In genomic region chr2:28362199-28362598, GRCm38 (mm10) we compare ENCODE assay signal across 21 mouse cellular contexts.
DNase-seq lines count a peak whose midpoint lies in the region; ATAC-seq and TF ChIP-seq lines count a peak whose summit lies in the region.
"Had no signal": no experiment of that assay in that cellular context is flagged by ENCODE, and none has a peak within 500 bp of the region (broad histone marks: within the 10 kb centered on the region; RNA-seq: fewer than 3 reads in every experiment).

No protein-coding gene starts in this region.

- no peak overlapping the region for H3K4me2 ChIP-seq in intestine, embryonic 14.5 days (ENCODE audit: low read length)
- H3K4me2 ChIP-seq in intestine, postnatal 0 days (replicated peaks; ENCODE audit: low read depth), result no peak overlapping the region
- no peak overlapping the region for H3K4me2 ChIP-seq in neural tube, embryonic 13.5 days
- no peak overlapping the region for H3K4me2 ChIP-seq in intestine, embryonic 16.5 days (ENCODE audit: low read depth, low read length)
- no peak overlapping the region for H3K4me2 ChIP-seq in stomach, embryonic 16.5 days (ENCODE audit: low read depth, low read length)
- H3K4me2 ChIP-seq: embryonic facial prominence, embryonic 12.5 days; forebrain, embryonic 12.5 days; hindbrain, embryonic 14.5 days had no signal

- H3K27me3 ChIP-seq in intestine, embryonic 14.5 days (replicated peaks; ENCODE audit: control insufficient read depth, insufficient read depth, low read length), result no peaks in the 10 kb centered on the region
- H3K27me3 ChIP-seq in intestine, postnatal 0 days (replicated peaks; ENCODE audit: control insufficient read depth, insufficient read depth, low read length), result no peaks in the 10 kb centered on the region
- H3K27me3 ChIP-seq in neural tube, embryonic 13.5 days, result no peaks in the 10 kb centered on the region
- H3K27me3 ChIP-seq in intestine, embryonic 16.5 days (replicated peaks; ENCODE audit: control insufficient read depth, insufficient read depth, low read length), result no peaks in the 10 kb centered on the region
- H3K27me3 ChIP-seq in stomach, embryonic 16.5 days (ENCODE audit: control insufficient read depth, insufficient read depth, low read length), result no peaks in the 10 kb centered on the region
- H3K27me3 ChIP-seq: embryonic facial prominence, embryonic 12.5 days; forebrain, embryonic 12.5 days had no signal

- peaks cover 21% of the 10 kb centered on the region for H3K4me1 ChIP-seq in intestine, embryonic 14.5 days (replicated peaks; ENCODE audit: control insufficient read depth, insufficient read depth, low read length)
- no peaks in the 10 kb centered on the region for H3K4me1 ChIP-seq in intestine, postnatal 0 days (replicated peaks; ENCODE audit: control insufficient read depth, insufficient read depth, low read length)
- H3K4me1 ChIP-seq in neural tube, embryonic 13.5 days (replicated peaks), result peaks cover 13% of the 10 kb centered on the region; the same call in 1 of the 2 replicates
- H3K4me1 ChIP-seq in intestine, embryonic 16.5 days (ENCODE audit: control insufficient read depth, insufficient read depth, low read length), result peaks cover 6% of the 10 kb centered on the region
- H3K4me1 ChIP-seq in stomach, embryonic 16.5 days (ENCODE audit: control insufficient read depth, insufficient read depth, low read length), result peaks cover 9% of the 10 kb centered on the region; the same call in 1 of the 2 replicates
- H3K4me1 ChIP-seq: embryonic facial prominence, embryonic 12.5 days; forebrain, embryonic 12.5 days; heart, embryonic 10.5 days had no signal

- H3K36me3 ChIP-seq in intestine, embryonic 14.5 days (ENCODE audit: control insufficient read depth, insufficient read depth, low read length), result no peaks in the 10 kb centered on the region
- no peaks in the 10 kb centered on the region for H3K36me3 ChIP-seq in intestine, postnatal 0 days (ENCODE audit: control insufficient read depth, insufficient read depth)
- H3K36me3 ChIP-seq in neural tube, embryonic 13.5 days, result no peaks in the 10 kb centered on the region
- H3K36me3 ChIP-seq in intestine, embryonic 16.5 days (ENCODE audit: control insufficient read depth, insufficient read depth, low read length), result no peaks in the 10 kb centered on the region
- H3K36me3 ChIP-seq in stomach, embryonic 16.5 days (ENCODE audit: control insufficient read depth, insufficient read depth, low read length), result no peaks in the 10 kb centered on the region
- H3K36me3 ChIP-seq: embryonic facial prominence, embryonic 12.5 days; forebrain, embryonic 12.5 days; heart, embryonic 10.5 days had no signal

- peak overlapping the region; percentile 79 for H3K27ac ChIP-seq in intestine, embryonic 14.5 days (ENCODE audit: low read depth)
- no peak overlapping the region for H3K27ac ChIP-seq in intestine, postnatal 0 days (ENCODE audit: low read depth, low read length)
- H3K27ac ChIP-seq in neural tube, embryonic 13.5 days (replicated peaks), result 0 out of 2 replicates have a peak overlapping the region, but pooled peaks have one; percentile 0
- peak overlapping the region; percentile 69 for H3K27ac ChIP-seq in intestine, embryonic 16.5 days (ENCODE audit: low read length)
- peak overlapping the region; percentile 6; the same call in 1 of the 2 replicates for H3K27ac ChIP-seq in stomach, embryonic 16.5 days (ENCODE audit: low read length)
- H3K27ac ChIP-seq: embryonic facial prominence, embryonic 12.5 days; forebrain, embryonic 12.5 days; gastrocnemius, adult 2 months; heart, embryonic 10.5 days; hindbrain, embryonic 14.5 days had no signal

- peak; percentile 53; the same call in 1 of the 2 replicates for ATAC-seq in intestine, embryonic 14.5 days (replicated peaks; ENCODE audit: low FRiP score, low TSS enrichment, low read depth)
- ATAC-seq in intestine, postnatal 0 days, result no peak
- ATAC-seq in neural tube, embryonic 13.5 days (ENCODE audit: low read depth), result no peak
- 0 out of 2 replicates have a peak, but pooled peaks have one; percentile 36 for ATAC-seq in intestine, embryonic 16.5 days
- peak; percentile 53; the same call in 1 of the 2 replicates for ATAC-seq in stomach, embryonic 16.5 days (ENCODE audit: insufficient read depth, low FRiP score)
- ATAC-seq: forebrain, postnatal 0 days had no signal

- no peaks in the 10 kb centered on the region for H3K9me3 ChIP-seq in intestine, embryonic 14.5 days (ENCODE audit: control insufficient read depth, low read length)
- no peaks in the 10 kb centered on the region for H3K9me3 ChIP-seq in intestine, postnatal 0 days (ENCODE audit: control insufficient read depth)
- H3K9me3 ChIP-seq in neural tube, embryonic 13.5 days, result no peaks in the 10 kb centered on the region
- no peaks in the 10 kb centered on the region for H3K9me3 ChIP-seq in intestine, embryonic 16.5 days (ENCODE audit: control insufficient read depth, low read length)
- no peaks in the 10 kb centered on the region for H3K9me3 ChIP-seq in stomach, embryonic 16.5 days (replicated peaks; ENCODE audit: control insufficient read depth, low read length)
- H3K9me3 ChIP-seq: forebrain, embryonic 12.5 days had no signal

- H3K9ac ChIP-seq in intestine, embryonic 14.5 days (ENCODE audit: low read length), result no peak overlapping the region
- H3K9ac ChIP-seq in intestine, postnatal 0 days (ENCODE audit: low read depth, low read length), result no peak overlapping the region
- H3K9ac ChIP-seq in neural tube, embryonic 13.5 days, result no peak overlapping the region
- H3K9ac ChIP-seq in intestine, embryonic 16.5 days (ENCODE audit: low read depth, low read length), result no peak overlapping the region
- H3K9ac ChIP-seq in stomach, embryonic 16.5 days (ENCODE audit: low read length), result no peak overlapping the region
- H3K9ac ChIP-seq: embryonic facial prominence, embryonic 12.5 days; forebrain, embryonic 12.5 days; forebrain, postnatal 0 days; hindbrain, embryonic 14.5 days had no signal

- TF ChIP-seq CTCF in intestine, postnatal 0 days (IDR thresholded peaks at IDR 0.05; ENCODE audit: low read depth), result no peak

- WGBS in intestine, embryonic 14.5 days, result 17% methylated on average over 6 of the region's 6 CpGs
- WGBS in intestine, postnatal 0 days, result 24% methylated on average over 6 of the region's 6 CpGs
- WGBS in neural tube, embryonic 13.5 days, result 51% methylated on average over 6 of the region's 6 CpGs
- WGBS in intestine, embryonic 16.5 days, result 21% methylated on average over 6 of the region's 6 CpGs
- WGBS in stomach, embryonic 16.5 days, result 19% methylated on average over 6 of the region's 6 CpGs

- no peak overlapping the region for H3K4me3 ChIP-seq in intestine, embryonic 14.5 days (ENCODE audit: low read depth, low read length)
- no peak overlapping the region for H3K4me3 ChIP-seq in intestine, postnatal 0 days (ENCODE audit: low read depth, low read length)
- no peak overlapping the region for H3K4me3 ChIP-seq in neural tube, embryonic 13.5 days
- no peak overlapping the region for H3K4me3 ChIP-seq in intestine, embryonic 16.5 days (ENCODE audit: low read length)
- H3K4me3 ChIP-seq in stomach, embryonic 16.5 days (replicated peaks; ENCODE audit: low read length), result no peak overlapping the region
- H3K4me3 ChIP-seq: embryonic facial prominence, embryonic 12.5 days; forebrain, embryonic 12.5 days; gastrocnemius, adult 2 months; heart, embryonic 10.5 days had no signal

- peak; percentile 57 for DNase-seq in intestine, embryonic 14.5 days (ENCODE audit: low spot score)
- DNase-seq in neural tube, embryonic 10.5 days (ENCODE audit: extremely low spot score, low spot score), result no peak
- no peak for DNase-seq in frontal cortex, postnatal 36 days (ENCODE audit: low spot score in 2 of 2)
- no peak for DNase-seq in layer of hippocampus, postnatal 10 days (ENCODE audit: low spot score in 2 of 2)
- DNase-seq: adrenal gland, postnatal 10 days; cerebellum, adult 11 months; cerebellum, adult 8-10 months; cerebellum, postnatal 14 days; forebrain, postnatal 0 days; gastrocnemius, adult 2 months; gastrocnemius, postnatal 25 days; heart, adult 18-20 months; heart, postnatal 10 days had no signal

Comparison
In these comparisons a context has a peak if more than half of its experiments do, and no peak if none do; other contexts are left out.
1. ATAC-seq: peak in intestine, embryonic 14.5 days (single experiment), intestine, embryonic 16.5 days (single experiment) and stomach, embryonic 16.5 days (single experiment); none in intestine, postnatal 0 days (single experiment) and neural tube, embryonic 13.5 days (single experiment).